31 mouse cellular contexts compared by ENCODE assay signal in the genomic region with DNA sequence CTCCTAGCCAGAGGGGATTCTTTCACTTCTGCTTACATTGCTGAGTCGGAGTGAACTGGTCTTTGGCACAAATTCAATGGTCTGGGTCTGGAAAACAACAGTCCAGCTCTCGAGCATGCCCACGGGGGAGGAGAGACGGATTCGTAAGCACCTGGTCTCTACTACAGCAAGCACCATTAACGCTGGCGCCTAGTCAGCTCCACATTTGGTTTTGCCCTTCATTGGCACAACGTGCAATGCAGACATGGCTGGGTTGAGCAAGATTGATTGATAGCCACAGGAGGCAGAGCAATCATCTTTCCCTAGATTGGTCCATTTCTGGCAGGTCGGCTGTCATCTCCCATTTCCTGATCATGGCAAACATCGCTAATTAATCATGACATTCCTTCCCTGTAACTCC. TPM values are rescaled to one million over a fixed set of nuclear protein-coding genes. Genes with fewer than 3 reads are reported as not detected.
DNase-seq lines count a peak whose midpoint lies in the region; ATAC-seq and TF ChIP-seq lines count a peak whose summit lies in the region.
"Had no signal": no experiment of that assay in that cellular context is flagged by ENCODE, and none has a peak within 500 bp of the region (broad histone marks: within the 10 kb centered on the region; RNA-seq: fewer than 3 reads in every experiment).

No protein-coding gene starts in this region.

- ATAC-seq in hindbrain, embryonic 14.5 days (ENCODE audit: low FRiP score), result no peak
- no peak for ATAC-seq in hindbrain, embryonic 13.5 days (ENCODE audit: low FRiP score)
- no peak for ATAC-seq in midbrain, postnatal 0 days (ENCODE audit: low FRiP score)
- no peak for ATAC-seq in midbrain, embryonic 14.5 days (ENCODE audit: low FRiP score, low TSS enrichment)
- ATAC-seq: forebrain, postnatal 0 days; inflammation-experienced regulatory T-cells, adult 6 months; midbrain, embryonic 13.5 days; Patski had no signal

- H3K4me2 ChIP-seq in hindbrain, embryonic 14.5 days (replicated peaks), result no peak overlapping the region
- H3K4me2 ChIP-seq in hindbrain, embryonic 13.5 days, result no peak overlapping the region
- no peak overlapping the region for H3K4me2 ChIP-seq in midbrain, postnatal 0 days (ENCODE audit: low read depth, low read length, poor library complexity, severe bottlenecking)
- H3K4me2 ChIP-seq in midbrain, embryonic 14.5 days (ENCODE audit: low read length), result no peak overlapping the region
- H3K4me2 ChIP-seq: forebrain, embryonic 12.5 days; heart, embryonic 11.5 days; limb, embryonic 15.5 days; liver, embryonic 13.5 days; midbrain, embryonic 13.5 days had no signal

- no peaks in the 10 kb centered on the region for H3K27me3 ChIP-seq in hindbrain, embryonic 14.5 days (ENCODE audit: control insufficient read depth, insufficient read depth, low read length)
- no peaks in the 10 kb centered on the region for H3K27me3 ChIP-seq in hindbrain, embryonic 13.5 days
- no peaks in the 10 kb centered on the region for H3K27me3 ChIP-seq in midbrain, postnatal 0 days (ENCODE audit: insufficient read depth, low read length)
- H3K27me3 ChIP-seq in midbrain, embryonic 14.5 days (ENCODE audit: control insufficient read depth, insufficient read depth, low read length), result no peaks in the 10 kb centered on the region
- H3K27me3 ChIP-seq: CH12.LX; forebrain, embryonic 12.5 days; limb, embryonic 15.5 days; liver, embryonic 13.5 days; midbrain, embryonic 13.5 days; Patski had no signal

- no peak overlapping the region for H3K9ac ChIP-seq in hindbrain, embryonic 14.5 days
- H3K9ac ChIP-seq in hindbrain, embryonic 13.5 days, result no peak overlapping the region
- no peak overlapping the region for H3K9ac ChIP-seq in midbrain, postnatal 0 days (replicated peaks; ENCODE audit: low read length, poor library complexity, severe bottlenecking)
- no peak overlapping the region for H3K9ac ChIP-seq in midbrain, embryonic 14.5 days (replicated peaks; ENCODE audit: low read length)
- H3K9ac ChIP-seq: forebrain, embryonic 12.5 days; forebrain, postnatal 0 days; limb, embryonic 15.5 days; liver, embryonic 13.5 days; midbrain, embryonic 13.5 days had no signal

- H3K9me3 ChIP-seq in hindbrain, embryonic 14.5 days (ENCODE audit: control insufficient read depth, low read length), result no peaks in the 10 kb centered on the region
- H3K9me3 ChIP-seq in hindbrain, embryonic 13.5 days, result no peaks in the 10 kb centered on the region
- no peaks in the 10 kb centered on the region for H3K9me3 ChIP-seq in midbrain, postnatal 0 days (ENCODE audit: low read length)
- no peaks in the 10 kb centered on the region for H3K9me3 ChIP-seq in midbrain, embryonic 14.5 days (ENCODE audit: control insufficient read depth, low read length)
- H3K9me3 ChIP-seq: forebrain, embryonic 12.5 days; limb, embryonic 10.5 days; limb, embryonic 15.5 days; liver, embryonic 13.5 days; midbrain, embryonic 13.5 days had no signal

- peak; percentile 11 for DNase-seq in adrenal gland, postnatal 10 days
- DNase-seq in adrenal gland, postnatal 4 days (ENCODE audit: low spot score in 2 of 2), result no peak
- peak; percentile 31 for DNase-seq in hindbrain, embryonic 14.5 days (ENCODE audit: low spot score)
- DNase-seq in midbrain, postnatal 0 days (ENCODE audit: low spot score), result peak; percentile 60
- no peak for DNase-seq in midbrain, embryonic 14.5 days
- DNase-seq in retina, postnatal 1 day, result peak; percentile 20
- DNase-seq in lung, adult 18-20 months, result no peak
- DNase-seq: adrenal gland, postnatal 14 days; cerebellum, adult 2 months; embryo, embryonic 11 days; forebrain, postnatal 0 days; gastrocnemius, postnatal 25 days; heart, adult 18-20 months; heart, postnatal 36 days; kidney, adult 11 months; kidney, postnatal 14 days; liver, embryonic 13.5 days; lung, adult 2 months; lung, postnatal 10 days; thymus, postnatal 4 days had no signal

- H3K36me3 ChIP-seq in hindbrain, embryonic 14.5 days (replicated peaks; ENCODE audit: control insufficient read depth, insufficient read depth), result no peaks in the 10 kb centered on the region
- no peaks in the 10 kb centered on the region for H3K36me3 ChIP-seq in hindbrain, embryonic 13.5 days
- no peaks in the 10 kb centered on the region for H3K36me3 ChIP-seq in midbrain, postnatal 0 days (ENCODE audit: insufficient read depth, low read length)
- H3K36me3 ChIP-seq in midbrain, embryonic 14.5 days (ENCODE audit: control insufficient read depth, insufficient read depth, low read length), result no peaks in the 10 kb centered on the region
- H3K36me3 ChIP-seq: forebrain, embryonic 12.5 days; limb, embryonic 10.5 days; limb, embryonic 15.5 days; liver, embryonic 13.5 days; midbrain, embryonic 13.5 days had no signal

- TF ChIP-seq CTCF in midbrain, postnatal 0 days (IDR thresholded peaks at IDR 0.05), result no peak

- no peaks in the 10 kb centered on the region for H3K4me1 ChIP-seq in hindbrain, embryonic 14.5 days (replicated peaks; ENCODE audit: control insufficient read depth, insufficient read depth, low read length)
- H3K4me1 ChIP-seq in hindbrain, embryonic 13.5 days (replicated peaks), result no peaks in the 10 kb centered on the region
- H3K4me1 ChIP-seq in midbrain, postnatal 0 days (ENCODE audit: insufficient read depth, low read length), result no peaks in the 10 kb centered on the region
- H3K4me1 ChIP-seq in midbrain, embryonic 14.5 days (ENCODE audit: control insufficient read depth, insufficient read depth, low read length), result no peaks in the 10 kb centered on the region
- H3K4me1 ChIP-seq: forebrain, embryonic 12.5 days; limb, embryonic 10.5 days; limb, embryonic 15.5 days had no signal

- no peak overlapping the region for H3K4me3 ChIP-seq in hindbrain, embryonic 14.5 days (replicated peaks; ENCODE audit: low read length)
- no peak overlapping the region for H3K4me3 ChIP-seq in hindbrain, embryonic 13.5 days
- H3K4me3 ChIP-seq in midbrain, postnatal 0 days (ENCODE audit: low read depth, low read length), result no peak overlapping the region
- no peak overlapping the region for H3K4me3 ChIP-seq in midbrain, embryonic 14.5 days (replicated peaks; ENCODE audit: low read depth, low read length)
- H3K4me3 ChIP-seq: erythroblast, embryonic 14.5 days; forebrain, embryonic 12.5 days; limb, embryonic 10.5 days; limb, embryonic 15.5 days; liver, embryonic 13.5 days; midbrain, embryonic 13.5 days had no signal

- WGBS in hindbrain, embryonic 14.5 days, result 65% methylated on average over 10 of the region's 10 CpGs
- WGBS in hindbrain, embryonic 13.5 days, result 65% methylated on average over 10 of the region's 10 CpGs
- WGBS in midbrain, postnatal 0 days, result 79% methylated on average over 10 of the region's 10 CpGs
- 85% methylated on average over 10 of the region's 10 CpGs for WGBS in midbrain, embryonic 14.5 days

- no peak overlapping the region for H3K27ac ChIP-seq in hindbrain, embryonic 14.5 days
- H3K27ac ChIP-seq in hindbrain, embryonic 13.5 days, result no peak overlapping the region
- H3K27ac ChIP-seq in midbrain, postnatal 0 days (ENCODE audit: low read depth, low read length), result no peak overlapping the region
- no peak overlapping the region for H3K27ac ChIP-seq in midbrain, embryonic 14.5 days (replicated peaks; ENCODE audit: low read depth, low read length)
- H3K27ac ChIP-seq: forebrain, embryonic 12.5 days; limb, embryonic 10.5 days; limb, embryonic 15.5 days; liver, embryonic 13.5 days; macrophage; midbrain, embryonic 13.5 days had no signal

RNA-seq across cellular contexts. Expression of a gene that starts 36.2 kb away (rescaled TPM):
- total RNA-seq in adrenal gland, postnatal 10 days (2021), result 10 to 100 TPM; 59.8 to 64.5 TPM
- total RNA-seq in adrenal gland, postnatal 4 days (2021), result 10 to 100 TPM; 87.3 to 98.2 TPM
- polyA plus RNA-seq in hindbrain, embryonic 14.5 days (2014; fragmentation: Nextera tagmentation; extraction: Ambion mirVana), result 39.0 and 45.4 TPM in 2 replicates
- 48.1 and 48.9 TPM in 2 replicates for polyA plus RNA-seq in hindbrain, embryonic 13.5 days (2015; fragmentation: Nextera tagmentation; extraction: Ambion mirVana)
- 32.7 and 34.5 TPM in 2 replicates for total RNA-seq in midbrain, postnatal 0 days (2014; rRNA removed)
- 25.4 and 27.6 TPM in 2 replicates for polyA plus RNA-seq in midbrain, postnatal 0 days (2015; fragmentation: Nextera tagmentation; extraction: Ambion mirVana)
- 42.7 and 45.5 TPM in 2 replicates for polyA plus RNA-seq in midbrain, embryonic 14.5 days (2014; fragmentation: Nextera tagmentation; extraction: Ambion mirVana)

Comparison
In these comparisons a context has a peak if more than half of its experiments do, and no peak if none do; other contexts are left out.
1. DNase-seq: peak in adrenal gland, postnatal 10 days (single experiment), hindbrain, embryonic 14.5 days (single experiment), midbrain, postnatal 0 days (single experiment) and retina, postnatal 1 day (single experiment); none in adrenal gland, postnatal 4 days (0 of 2), midbrain, embryonic 14.5 days (single experiment) and lung, adult 18-20 months (0 of 2).